Mouse (Mus musculus) splenic B cell, adult 2 months (primary cell): Measurements from ENCODE around the gene Msrb3.

Experiments used
- DNase-seq: peaks from one replicate; pipeline ENCODE4 v3.0.0-alpha.2; 2011; ENCODE audit warnings: low read depth, low spot score
- H3K27me3 ChIP-seq: 2 replicates; pipeline ENCODE4 v1.6.1; 2012; ENCODE audit warnings: mild to moderate bottlenecking, low read length, moderate library complexity, mixed read lengths; ENCODE audit not compliant: control insufficient read depth, poor library complexity, insufficient read depth, severe bottlenecking
- H3K36me3 ChIP-seq: 2 replicates; pipeline ENCODE4 v1.6.1; 2012; ENCODE audit warnings: mild to moderate bottlenecking, low read length, moderate library complexity, mixed read lengths; ENCODE audit not compliant: control insufficient read depth, poor library complexity, insufficient read depth, severe bottlenecking

Msrb3 gene

GRCm38 (mm10) chr10:120884220-120884619 is 14.7 kb downstream of the Msrb3 start:
- DNase-seq = no peak
- H3K36me3 ChIP-seq = no peaks in the 10 kb centered on the region
- H3K27me3 ChIP-seq = no peaks in the 10 kb centered on the region

DNA sequence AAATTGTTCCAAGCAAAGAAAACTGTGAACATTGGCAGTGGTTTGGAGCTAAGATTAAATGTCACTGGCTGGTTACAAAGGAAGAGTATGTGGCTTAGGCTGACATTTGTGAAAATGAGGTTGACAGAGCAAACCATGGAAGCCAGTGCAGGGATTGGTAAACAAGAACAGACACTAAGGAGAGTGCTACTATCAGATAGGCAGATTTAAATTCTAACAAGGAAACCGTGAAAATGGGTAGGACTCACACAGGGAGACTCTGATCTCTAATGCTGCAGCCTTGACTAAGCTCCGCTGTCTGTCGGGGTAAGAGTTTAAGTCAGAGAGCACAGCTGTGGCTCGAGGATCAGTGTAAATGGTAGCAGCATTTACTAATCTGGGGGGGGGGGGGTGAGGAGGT is 15.2 kb downstream of the Msrb3 start:
- H3K36me3 ChIP-seq = no peaks in the 10 kb centered on the region

DNA sequence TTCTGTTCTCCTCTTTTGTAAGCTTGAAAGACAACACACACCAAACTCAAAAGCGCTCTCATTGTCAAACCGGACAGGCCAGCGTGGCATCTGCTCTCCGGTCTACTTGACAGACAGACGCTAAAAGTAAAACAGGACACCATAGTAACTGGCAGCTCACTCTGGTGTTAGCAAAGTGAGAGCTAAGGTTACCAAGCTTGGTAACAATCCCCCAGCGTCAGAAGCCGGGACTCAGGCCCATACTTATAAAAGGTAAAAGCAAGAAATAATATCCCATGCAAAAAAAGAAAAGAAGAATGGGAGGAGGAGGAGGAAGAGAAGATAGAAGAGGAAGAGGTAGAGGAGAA is 15.9 kb downstream of the Msrb3 start:
- Histone ChIP-seq H3K36me3 (no peaks in the 10 kb centered on the region), H3K27me3 (no peaks in the 10 kb centered on the region)
- DNase-seq = peak; percentile 43

More for the DNA sequence above, 15.2 kb downstream of the Msrb3 start:
- H3K27me3 ChIP-seq = no peaks in the 10 kb centered on the region
- DNase-seq = no peak

DNA sequence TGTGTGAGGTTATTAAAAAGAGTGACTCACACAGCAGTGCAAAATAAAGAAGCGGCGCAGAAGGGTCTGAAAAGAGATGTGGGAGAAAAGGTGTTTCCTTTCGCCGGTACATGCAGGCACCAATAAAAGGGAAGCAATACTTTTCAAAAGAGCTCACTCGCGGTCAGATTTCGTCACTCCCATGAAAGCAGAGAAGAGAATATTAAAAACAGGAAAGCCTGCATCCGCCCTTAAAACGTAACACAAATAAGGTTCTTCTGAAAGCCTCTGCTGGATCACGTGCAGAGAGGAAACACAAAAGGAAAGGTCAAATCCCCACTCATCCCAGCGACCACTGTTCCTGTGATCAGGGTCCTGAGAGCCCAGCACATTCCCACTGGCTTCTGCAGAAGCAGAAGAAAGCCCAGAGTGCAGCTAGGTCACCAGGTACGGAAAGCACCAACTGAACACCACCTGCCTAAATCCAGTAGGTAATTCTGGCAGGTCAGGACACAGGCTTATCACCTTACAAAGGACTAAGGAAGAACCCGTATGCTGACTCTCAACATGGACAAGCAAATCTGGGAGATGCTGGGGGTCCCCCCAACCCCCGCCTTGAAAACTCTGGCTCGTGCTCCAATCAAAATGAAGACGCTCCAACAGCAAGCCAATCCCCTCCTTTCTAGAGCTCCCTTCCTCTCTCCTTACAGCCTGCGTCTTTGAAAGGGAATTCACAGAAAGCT is 16.4 kb downstream of the Msrb3 start:
- Histone ChIP-seq H3K36me3 (no peaks in the 10 kb centered on the region), H3K27me3 (no peaks in the 10 kb centered on the region)
- peak; percentile 88 for DNase-seq

- H3K36me3 ChIP-seq = no peaks in the 10 kb centered on the region
- DNase-seq = no peak
- no peaks in the 10 kb centered on the region; the same call in 1 of the 2 replicates for H3K27me3 ChIP-seq
Observed at GRCm38 (mm10) chr10:120876549-120877270, 22.2 kb downstream of the Msrb3 start.

DNA sequence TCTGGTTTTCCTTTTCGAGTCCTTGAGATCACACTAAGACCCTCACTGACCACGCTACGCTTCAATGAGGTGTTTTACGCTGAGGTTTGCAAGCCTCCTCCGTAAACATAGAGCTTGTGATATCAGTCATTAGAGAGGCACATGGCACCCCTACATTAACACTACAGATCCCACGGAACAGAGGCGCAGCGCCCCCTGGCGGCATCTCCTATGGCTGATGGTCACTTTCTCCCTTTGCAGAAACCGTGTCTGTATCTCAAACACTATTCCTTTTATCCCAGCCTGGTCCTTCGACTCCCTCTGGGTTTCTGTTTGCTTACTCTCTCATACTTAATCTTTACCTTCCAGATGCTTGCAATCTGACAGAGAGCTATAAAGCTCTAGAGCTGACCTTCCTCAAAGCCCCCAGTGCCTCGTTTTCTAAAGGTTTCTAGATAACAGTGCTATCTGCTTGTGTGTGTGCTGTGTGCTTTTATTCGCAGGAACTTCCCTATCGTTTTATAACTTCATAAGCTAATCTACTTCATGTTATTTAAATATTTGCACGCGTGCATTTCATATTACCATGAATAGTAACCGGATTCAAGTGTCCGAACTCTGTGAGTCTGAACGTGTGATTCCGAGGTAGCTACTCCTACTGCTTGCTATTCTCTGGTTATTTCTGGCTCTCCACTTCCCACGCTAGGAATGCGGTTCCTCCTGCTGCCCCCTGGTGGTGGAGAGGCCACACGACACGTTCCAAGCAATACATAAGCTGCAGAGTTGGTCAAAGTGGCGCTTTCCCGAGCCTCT is 23.0 kb downstream of the Msrb3 start:
- peak; percentile 73 for DNase-seq
- H3K36me3 ChIP-seq = no peaks in the 10 kb centered on the region
- H3K27me3 ChIP-seq = no peaks in the 10 kb centered on the region; the same call in 1 of the 2 replicates

- no peak for DNase-seq
- Histone ChIP-seq H3K36me3 (no peaks in the 10 kb centered on the region), H3K27me3 (no peaks in the 10 kb centered on the region; the same call in 1 of the 2 replicates)
Observed at GRCm38 (mm10) chr10:120874261-120874660, 24.6 kb downstream of the Msrb3 start.

DNA sequence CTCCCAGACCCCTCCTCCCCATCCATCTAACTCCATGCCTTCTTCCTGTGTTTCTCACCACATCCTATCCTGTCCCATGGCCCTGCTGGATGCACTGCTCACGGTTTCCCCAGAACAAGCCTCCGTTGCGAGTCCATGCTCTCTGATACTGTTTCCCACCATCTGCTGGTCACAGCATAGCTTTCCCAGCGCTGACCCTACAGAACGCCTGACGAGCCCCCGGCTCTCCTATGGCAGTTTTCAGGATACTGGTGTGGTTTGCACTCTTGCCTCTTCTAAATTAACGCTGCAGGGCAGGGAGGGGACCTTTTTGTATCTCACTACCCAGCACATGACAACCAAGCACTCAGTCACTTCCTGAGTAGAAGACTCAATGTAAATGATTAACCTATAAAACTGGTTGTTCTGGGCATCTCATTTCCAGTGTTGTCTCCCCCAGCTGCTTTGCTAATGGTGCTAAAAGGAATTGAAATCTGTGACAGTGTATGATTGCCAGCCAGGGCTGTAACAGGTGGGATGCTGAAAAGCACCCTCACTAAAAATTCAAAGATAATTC is 25.2 kb downstream of the Msrb3 start:
- no peak for DNase-seq
- H3K36me3 ChIP-seq = no peaks in the 10 kb centered on the region
- no peaks in the 10 kb centered on the region; the same call in 1 of the 2 replicates for H3K27me3 ChIP-seq

- Histone ChIP-seq H3K36me3 (no peaks in the 10 kb centered on the region), H3K27me3 (no peaks in the 10 kb centered on the region; the same call in 1 of the 2 replicates)
- DNase-seq = peak; percentile 71
Observed at GRCm38 (mm10) chr10:120872483-120872862, 26.4 kb downstream of the Msrb3 start.

- no peaks in the 10 kb centered on the region; the same call in 1 of the 2 replicates for H3K27me3 ChIP-seq
- H3K36me3 ChIP-seq = no peaks in the 10 kb centered on the region
- no peak for DNase-seq
Observed at GRCm38 (mm10) chr10:120871630-120872482, 27.0 kb downstream of the Msrb3 start.

DNA sequence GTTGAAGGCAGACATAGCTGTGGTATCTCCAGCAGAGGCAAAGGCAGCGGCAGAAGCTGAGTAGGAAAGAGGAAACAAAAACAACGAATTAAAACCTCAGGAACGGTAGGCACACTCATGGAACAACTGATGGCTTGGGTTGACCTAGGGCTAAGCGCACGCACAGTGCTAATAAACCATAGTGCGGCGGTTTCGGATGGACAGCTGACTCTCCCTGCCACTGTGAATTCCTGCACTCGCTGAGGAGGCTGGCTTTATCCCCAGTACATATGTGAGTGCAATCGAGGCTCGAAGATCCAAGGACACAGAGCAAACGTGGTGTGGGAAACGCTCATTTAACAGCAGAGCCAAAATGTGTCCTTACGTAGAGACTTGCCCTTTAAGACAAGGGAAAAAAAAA is 27.8 kb downstream of the Msrb3 start:
- Histone ChIP-seq H3K27me3 (no peaks in the 10 kb centered on the region; the same call in 1 of the 2 replicates), H3K36me3 (no peaks in the 10 kb centered on the region)
- DNase-seq = no peak

GRCm38 (mm10) chr10:120869241-120869775 is 29.6 kb downstream of the Msrb3 start:
- Histone ChIP-seq H3K36me3 (no peaks in the 10 kb centered on the region), H3K27me3 (no peaks in the 10 kb centered on the region; the same call in 1 of the 2 replicates)
- DNase-seq = no peak

- peak; percentile 78 for DNase-seq
- no peaks in the 10 kb centered on the region for H3K27me3 ChIP-seq
- no peaks in the 10 kb centered on the region for H3K36me3 ChIP-seq
Observed at GRCm38 (mm10) chr10:120864446-120864845, 34.5 kb downstream of the Msrb3 start.

- Histone ChIP-seq H3K27me3 (no peaks in the 10 kb centered on the region), H3K36me3 (no peaks in the 10 kb centered on the region)
- DNase-seq = no peak
Observed at GRCm38 (mm10) chr10:120861674-120862073, 37.2 kb downstream of the Msrb3 start.
